Mouse (Mus musculus) neural tube, embryonic 12.5 days (tissue): ENCODE results near the gene Tceal5. TPM values are rescaled to one million over a fixed set of nuclear protein-coding genes. Genes with fewer than 3 reads are reported as not detected.
A peak's percentile ranks its signal among the peaks of the same experiment; 100 is the strongest.

ENCODE experiments used
- ATAC-seq: fragments of 200-750 bp; cut with Nextera tagmentation; 2 replicates; pipeline ENCODE4 v1.8.0; 2017; ENCODE audit warnings: low read depth, mild to moderate bottlenecking, moderate TSS enrichment, moderate library complexity; ENCODE audit not compliant: low FRiP score
- H3K27ac ChIP-seq: fragments of 300-500 bp; sonication (generic); 2 replicates; pipeline ENCODE4 v1.5.1; 2016
- H3K27me3 ChIP-seq: fragments of 300-500 bp; sonication (generic); replicated peaks from 2 replicates; pipeline ENCODE4 v1.6.1; 2016; ENCODE audit warnings: mild to moderate bottlenecking
- H3K36me3 ChIP-seq: fragments of 300-500 bp; sonication (generic); 2 replicates; pipeline ENCODE4 v1.6.1; 2016; ENCODE audit warnings: mild to moderate bottlenecking
- H3K4me1 ChIP-seq: fragments of 300-500 bp; sonication (generic); 2 replicates; pipeline ENCODE4 v1.6.1; 2016
- H3K4me2 ChIP-seq: fragments of 300-500 bp; sonication (generic); replicated peaks from 2 replicates; pipeline ENCODE4 v1.6.1; 2016; ENCODE audit warnings: mild to moderate bottlenecking
- H3K4me3 ChIP-seq: fragments of 300-500 bp; sonication (generic); 2 replicates; pipeline ENCODE4 v1.5.1; 2016
- H3K9ac ChIP-seq: fragments of 300-500 bp; sonication (generic); 2 replicates; pipeline ENCODE4 v1.6.1; 2016; ENCODE audit warnings: mild to moderate bottlenecking
- H3K9me3 ChIP-seq: fragments of 300-500 bp; sonication (generic); 2 replicates; pipeline ENCODE4 v1.6.1; 2016; ENCODE audit warnings: mild to moderate bottlenecking
- WGBS: fragments of 180-500 bp; shearing (Covaris S2); methylation state at CpG from one replicate; pipeline ENCODE4 v1.1.7; 2016; 5-methylcytosine and 5-hydroxymethylcytosine counted together
- microRNA-seq: library from miRNA; unstranded; fragments of <30 nt; microRNA quantifications from one replicate; pipeline ENCODE4, GENCODE M21; 2017
- polyA plus RNA-seq: library from polyadenylated mRNA; unstranded; fragments of >200 nt; fragmentation: Nextera tagmentation; extraction: Ambion mirVana; gene quantifications from 2 replicates; pipeline ENCODE4 v1.2.1, GENCODE M21; 2016

Gene Tceal5
- polyA plus RNA-seq, 1 experiment from 2014 or later, result 15.3 TPM

DNA sequence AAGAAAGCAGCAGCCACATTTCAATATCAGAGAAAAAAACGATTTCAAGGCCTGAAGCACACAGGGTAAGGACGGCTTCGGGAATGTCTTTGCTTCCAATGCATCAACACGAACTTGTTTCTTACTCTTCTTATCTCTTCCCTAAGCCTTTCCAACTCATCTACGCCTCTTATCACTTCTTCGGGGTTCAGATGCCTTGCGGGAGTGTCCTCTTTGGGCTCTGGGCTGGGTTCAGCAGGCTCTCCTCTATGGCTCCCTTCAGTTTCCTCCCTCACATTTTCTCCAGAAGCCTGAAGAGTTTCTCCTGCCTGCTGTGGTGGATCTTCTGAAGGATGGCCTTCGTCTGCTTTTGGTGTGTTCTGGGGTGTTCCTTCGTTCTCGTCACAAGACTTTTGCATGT is 33.1 kb downstream of the Tceal5 start:
- Histone ChIP-seq H3K9me3 (no peaks in the 10 kb centered on the region), H3K36me3 (no peaks in the 10 kb centered on the region), H3K27me3 (no peaks in the 10 kb centered on the region), H3K4me2 (peak overlapping the region; percentile 53), H3K9ac (no peak overlapping the region), H3K4me1 (no peaks in the 10 kb centered on the region), H3K27ac (no peak overlapping the region), H3K4me3 (peak overlapping the region; percentile 48)
- ATAC-seq, result no peak
- 65% methylated on average over 10 of the region's 10 CpGs for WGBS

Small RNA genes within 50 kb of the gene (microRNA-seq; reads per million reads assigned to microRNA genes)
- gene Mir6383, result not detected

Other genes with a start within 250 kb of the Tceal5 start
- gene Arxes2, start 210.1 kb downstream of the Tceal5 start, polyA plus RNA-seq, result 141 and 145 TPM in 2 replicates
- gene Arxes1, start 170.5 kb downstream of the Tceal5 start, polyA plus RNA-seq, result 55.1 and 56.5 TPM in 2 replicates
- gene Bex2, start 135.6 kb downstream of the Tceal5 start, polyA plus RNA-seq, result 390 and 410 TPM in 2 replicates
- not detected in 2 replicates for gene Nxf3, start 118.6 kb downstream of the Tceal5 start, polyA plus RNA-seq
- 66.8 and 67.0 TPM in 2 replicates for gene Bex4, start 64.9 kb downstream of the Tceal5 start, polyA plus RNA-seq
- gene Tceal8, start 31.5 kb downstream of the Tceal5 start, polyA plus RNA-seq, result 156 and 175 TPM in 2 replicates
- gene Tceal7, start 10.9 kb upstream of the Tceal5 start, polyA plus RNA-seq, result 4.4 and 5.9 TPM in 2 replicates
- gene Bex1, start 11.6 kb upstream of the Tceal5 start, polyA plus RNA-seq, result 117 and 121 TPM in 2 replicates
- 327 and 338 TPM in 2 replicates for gene Tceal9, start 41.2 kb upstream of the Tceal5 start, polyA plus RNA-seq
- 648 and 661 TPM in 2 replicates for gene Bex3, start 66.4 kb upstream of the Tceal5 start, polyA plus RNA-seq